10 mouse cellular contexts compared by ENCODE assay signal in the genomic region with DNA sequence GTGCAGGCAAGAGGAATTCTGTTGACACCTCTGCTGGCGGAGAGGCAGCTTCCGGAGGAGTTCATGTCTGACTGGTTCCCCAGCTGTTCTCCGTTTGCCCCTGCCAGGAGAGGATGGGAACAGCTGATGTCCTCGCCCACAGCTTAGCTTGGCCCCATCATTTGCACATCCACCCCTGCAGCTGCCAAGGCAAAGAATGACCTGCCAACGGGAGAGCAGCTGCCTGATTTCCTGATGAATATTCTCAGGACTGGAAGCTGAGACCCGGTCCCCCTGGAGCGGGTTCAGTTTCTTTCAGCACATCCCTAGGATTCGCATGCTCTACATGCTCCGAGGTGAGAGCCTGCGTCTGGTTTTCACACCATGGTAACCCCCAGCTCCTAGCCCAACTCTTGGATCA. TPM values are rescaled to one million over a fixed set of nuclear protein-coding genes. Genes with fewer than 3 reads are reported as not detected.
A peak's percentile ranks its signal among the peaks of the same experiment; 100 is the strongest.
DNase-seq lines count a peak whose midpoint lies in the region; ATAC-seq and TF ChIP-seq lines count a peak whose summit lies in the region.
"Had no signal": no experiment of that assay in that cellular context is flagged by ENCODE, and none has a peak within 500 bp of the region (broad histone marks: within the 10 kb centered on the region; RNA-seq: fewer than 3 reads in every experiment).

No protein-coding gene starts in this region.

- intact Hi-C loops in gastrocnemius, adult 2 months (cut with DNase I): no loop called here

- peak; percentile 48; the same call in 1 of the 2 replicates for ATAC-seq in limb, embryonic 13.5 days (ENCODE audit: low FRiP score, low read depth)

- no peak for TF ChIP-seq CTCF in gastrocnemius, adult 2 months (IDR thresholded peaks at IDR 0.05)

- DNase-seq in limb, embryonic 10.5 days (ENCODE audit: low spot score): no peak
- peak; percentile 71 for DNase-seq in gastrocnemius, adult 2 months
- DNase-seq in layer of hippocampus, postnatal 10 days (ENCODE audit: low spot score in 2 of 2): peak; percentile 69 to 70
- DNase-seq in right cerebral cortex, postnatal 10 days (ENCODE audit: low spot score in 2 of 2): peak; percentile 79 to 83
- no peak for DNase-seq in MN1 (ENCODE audit: low spot score)
- no peak for DNase-seq in natural killer cell, adult 2 months (ENCODE audit: low spot score in 2 of 2)
- no peak for DNase-seq in urinary bladder, postnatal 4 days (ENCODE audit: low spot score in 2 of 2)
- DNase-seq: cerebellum, adult 18-20 months had no signal

- H3K27me3 ChIP-seq in limb, embryonic 13.5 days: no peaks in the 10 kb centered on the region
- H3K27me3 ChIP-seq in limb, embryonic 10.5 days (ENCODE audit: low read depth, poor library complexity, severe bottlenecking): no peaks in the 10 kb centered on the region

- H3K4me1 ChIP-seq in limb, embryonic 13.5 days: no peaks in the 10 kb centered on the region
- no peaks in the 10 kb centered on the region for H3K4me1 ChIP-seq in limb, embryonic 10.5 days

- no peak overlapping the region for H3K27ac ChIP-seq in limb, embryonic 13.5 days
- H3K27ac ChIP-seq in limb, embryonic 10.5 days: no peak overlapping the region
- H3K27ac ChIP-seq in gastrocnemius, adult 2 months: no peak overlapping the region

- no peak overlapping the region for H3K9ac ChIP-seq in limb, embryonic 13.5 days

- no peaks in the 10 kb centered on the region for H3K36me3 ChIP-seq in limb, embryonic 13.5 days
- no peaks in the 10 kb centered on the region for H3K36me3 ChIP-seq in limb, embryonic 10.5 days
- H3K36me3 ChIP-seq: G1E had no signal

- WGBS in limb, embryonic 13.5 days: 63% methylated on average over 10 of the region's 10 CpGs
- WGBS in limb, embryonic 10.5 days: 65% methylated on average over 10 of the region's 10 CpGs

- no peaks in the 10 kb centered on the region for H3K9me3 ChIP-seq in limb, embryonic 13.5 days
- H3K9me3 ChIP-seq in limb, embryonic 10.5 days (replicated peaks): no peaks in the 10 kb centered on the region

- no peak overlapping the region for H3K4me2 ChIP-seq in limb, embryonic 13.5 days (replicated peaks)

- no peak overlapping the region for H3K4me3 ChIP-seq in limb, embryonic 13.5 days
- H3K4me3 ChIP-seq in limb, embryonic 10.5 days: no peak overlapping the region
- no peak overlapping the region for H3K4me3 ChIP-seq in gastrocnemius, adult 2 months

RNA-seq across cellular contexts. Expression of a gene that starts 24.0 kb away (rescaled TPM):
- 4.9 and 7.3 TPM in 2 replicates for polyA plus RNA-seq in limb, embryonic 13.5 days (2015; fragmentation: Nextera tagmentation; extraction: Ambion mirVana)
- 3.1 and 3.4 TPM in 2 replicates for polyA plus RNA-seq in limb, embryonic 10.5 days (2016; fragmentation: Nextera tagmentation; extraction: Ambion mirVana)
- under 1 TPM; 0.31 to 0.78 TPM for total RNA-seq in gastrocnemius, adult 2 months (2021)
- total RNA-seq in layer of hippocampus, postnatal 10 days (2021): 10 to 100 TPM; 16.3 to 16.8 TPM
- polyA plus RNA-seq: G1E had no signal

Comparison
In these comparisons a context has a peak if more than half of its experiments do, and no peak if none do; other contexts are left out.
1. DNase-seq: peak in gastrocnemius, adult 2 months (single experiment), layer of hippocampus, postnatal 10 days (2 of 2) and right cerebral cortex, postnatal 10 days (2 of 2); none in limb, embryonic 10.5 days (single experiment), MN1 (single experiment), natural killer cell, adult 2 months (0 of 2) and urinary bladder, postnatal 4 days (0 of 2).
2. RNA of a gene that starts 24.0 kb away (total RNA-seq): 16.3 to 16.8 TPM in layer of hippocampus, postnatal 10 days; 0.31 to 0.78 TPM in gastrocnemius, adult 2 months; every median in the first group is over 4 times any median in the second.